Mouse (Mus musculus) frontal cortex, adult (tissue): Measurements from ENCODE around the gene Hoxa3.

Source experiments
- ATAC-seq: cut with Nextera tagmentation; 2 replicates; pipeline ENCODE4 v1.9.2; 2017; ENCODE audit warnings: mild to moderate bottlenecking, moderate library complexity, mixed read lengths; ENCODE audit not compliant: low TSS enrichment

Gene Hoxa3

DNA sequence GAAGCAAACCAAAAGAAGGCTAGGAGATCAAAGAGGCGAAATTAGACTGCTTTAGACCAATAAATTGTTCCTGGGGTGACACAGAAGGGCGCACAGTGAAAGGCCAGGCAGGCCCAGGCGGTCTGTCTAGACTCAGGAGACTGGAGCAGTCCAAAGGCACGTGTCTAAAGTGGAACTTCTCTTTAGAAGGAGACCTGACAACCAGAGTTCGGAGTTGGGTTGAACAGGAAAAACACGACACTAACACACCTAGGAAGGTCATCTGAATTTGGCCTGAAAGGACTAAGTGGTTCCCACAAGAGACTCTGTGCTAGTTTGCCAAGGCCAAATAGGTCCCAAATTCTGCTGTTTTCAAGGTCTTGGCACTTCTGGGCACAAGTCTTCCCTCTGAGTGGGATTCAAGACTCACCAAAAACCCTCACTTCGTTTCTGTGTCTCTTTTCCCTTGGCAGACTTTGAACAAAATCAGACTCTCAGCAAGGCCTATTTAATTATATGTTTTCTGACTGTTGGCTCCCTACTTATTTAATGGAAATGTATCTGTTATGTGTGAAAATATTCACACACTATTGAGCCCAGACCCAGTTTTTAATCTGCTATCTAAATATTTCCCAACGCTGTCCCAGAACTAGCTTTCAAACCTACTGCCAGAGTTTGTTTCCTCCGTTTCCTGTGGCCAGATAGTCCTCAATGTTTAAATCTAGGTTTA, 6.3 kb upstream of the Hoxa3 start:
- ATAC-seq: no peak

DNA sequence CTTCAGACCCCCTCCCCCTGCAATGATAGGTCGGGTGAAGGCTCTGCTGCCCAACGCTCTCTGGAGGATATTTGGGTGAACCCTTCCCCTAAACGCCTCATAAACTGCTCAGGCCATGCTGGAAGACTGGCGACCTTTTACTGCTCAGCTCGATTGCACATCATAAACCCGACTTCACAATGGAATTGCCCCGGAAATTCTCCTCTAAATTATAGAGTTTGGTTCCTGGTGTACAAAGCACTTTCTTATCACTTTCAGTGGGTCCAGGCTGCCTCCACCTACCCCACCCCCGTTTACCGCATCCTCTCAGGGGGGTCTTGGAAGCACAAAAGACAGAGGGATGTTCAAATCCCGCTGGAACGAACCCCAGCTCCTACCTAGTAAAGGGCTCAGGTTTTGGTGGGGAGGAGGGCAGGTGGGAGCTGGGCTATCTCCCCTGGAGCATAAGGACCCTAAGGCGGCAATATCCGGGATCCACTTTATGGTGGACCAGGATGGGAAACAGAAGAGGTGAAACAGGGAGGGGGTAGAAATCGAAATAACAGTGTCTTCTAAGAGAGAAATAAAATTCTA, 5.6 kb upstream of the Hoxa3 start:
- ATAC-seq: no peak

GRCm38 (mm10) chr6:52217895-52218642, 4.9 kb upstream of the Hoxa3 start:
- ATAC-seq: no peak

DNA sequence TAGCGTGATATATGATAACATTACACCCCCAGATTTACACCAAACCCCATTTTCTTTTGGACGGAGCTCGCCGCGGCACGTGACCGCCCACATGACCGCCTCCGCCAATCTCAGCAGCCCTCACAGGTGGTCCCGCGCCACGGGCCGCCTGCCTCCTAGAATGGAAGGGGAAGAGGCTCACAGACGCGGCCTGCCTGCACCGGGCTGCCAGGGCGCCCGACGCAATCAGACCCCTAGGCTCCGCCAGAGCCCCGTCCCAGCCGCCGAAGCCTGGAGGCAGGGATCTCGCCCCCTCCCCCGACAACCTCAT, 4.3 kb upstream of the Hoxa3 start:
- no peak for ATAC-seq

- ATAC-seq: no peak
Measured at GRCm38 (mm10) chr6:52216691-52217458, 3.7 kb upstream of the Hoxa3 start.

DNA sequence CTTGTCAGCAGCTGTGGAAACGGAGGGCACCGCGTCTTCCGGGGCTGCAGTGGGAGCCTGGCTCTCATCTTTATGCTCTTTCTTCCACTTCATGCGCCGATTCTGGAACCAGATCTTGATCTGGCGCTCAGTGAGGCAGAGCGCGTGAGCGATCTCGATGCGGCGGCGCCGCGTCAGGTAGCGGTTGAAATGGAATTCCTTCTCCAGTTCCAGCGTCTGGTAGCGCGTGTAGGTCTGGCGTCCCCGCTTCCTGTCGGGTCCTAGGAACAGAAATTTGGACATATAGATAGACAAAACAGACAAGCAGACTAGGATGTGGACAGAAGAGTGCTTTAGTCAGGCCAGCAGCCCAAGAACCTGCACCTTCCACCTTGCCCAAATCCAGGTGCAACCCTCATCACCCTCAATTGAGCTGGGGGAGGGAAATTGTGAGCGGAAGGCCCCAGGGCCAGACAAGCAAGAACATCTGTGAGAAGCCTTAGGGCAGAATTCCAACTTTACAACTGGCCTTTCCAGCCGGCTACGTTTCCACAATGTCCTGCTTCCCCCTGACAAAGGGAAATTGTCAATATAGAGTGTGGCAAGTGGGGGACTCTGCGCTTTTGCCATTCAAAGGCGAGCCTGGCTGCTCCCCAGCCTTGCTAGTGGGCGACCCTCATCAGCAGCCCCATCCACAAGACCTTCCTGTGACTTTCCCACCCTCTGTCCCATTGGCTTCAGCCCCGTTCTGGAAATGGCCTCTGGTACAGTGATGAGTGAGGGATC, 2.8 kb upstream of the Hoxa3 start:
- ATAC-seq: no peak

GRCm38 (mm10) chr6:52215070-52215469, 1.9 kb upstream of the Hoxa3 start:
- ATAC-seq: no peak

DNA sequence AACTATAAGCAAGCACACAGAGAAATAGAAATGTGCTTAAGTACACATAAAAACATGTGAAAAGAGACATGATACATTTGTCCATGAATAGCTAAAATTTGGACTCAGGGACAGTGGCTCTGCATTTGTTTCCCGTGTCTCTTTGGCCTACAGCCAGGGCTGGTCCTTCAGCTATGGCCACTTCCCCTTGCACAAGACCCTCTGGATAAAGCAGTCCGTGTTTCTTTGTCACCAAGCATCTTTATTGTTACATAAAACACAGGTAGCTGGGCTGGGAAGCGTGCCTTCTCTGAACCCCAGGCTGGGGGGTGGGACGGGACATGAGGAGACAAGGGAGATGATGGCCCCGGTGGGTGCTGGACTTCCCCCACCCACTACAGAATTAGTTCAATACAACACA, 1.1 kb upstream of the Hoxa3 start:
- no peak for ATAC-seq

GRCm38 (mm10) chr6:52212556-52213118, 499 bp downstream of the Hoxa3 start:
- ATAC-seq: no peak

DNA sequence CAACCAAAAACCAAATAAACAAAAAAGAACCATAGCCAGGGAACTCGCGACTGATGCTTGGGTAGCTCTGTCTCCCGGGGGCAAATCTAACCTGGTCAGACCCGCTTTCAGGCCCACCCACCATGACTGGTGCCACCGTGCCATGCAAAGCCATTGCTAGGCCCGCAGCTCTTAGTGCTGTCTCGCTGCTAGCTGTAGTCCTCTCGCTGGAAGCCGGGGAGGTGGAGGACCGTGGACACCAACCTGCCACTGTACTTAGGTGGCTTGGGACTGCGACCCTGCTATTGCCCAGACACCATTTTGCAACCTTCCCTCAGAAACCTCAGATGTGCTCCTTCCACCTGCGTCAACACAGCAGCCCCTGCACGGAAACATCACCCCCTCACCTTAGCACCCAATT, 1.2 kb downstream of the Hoxa3 start:
- no peak for ATAC-seq

DNA sequence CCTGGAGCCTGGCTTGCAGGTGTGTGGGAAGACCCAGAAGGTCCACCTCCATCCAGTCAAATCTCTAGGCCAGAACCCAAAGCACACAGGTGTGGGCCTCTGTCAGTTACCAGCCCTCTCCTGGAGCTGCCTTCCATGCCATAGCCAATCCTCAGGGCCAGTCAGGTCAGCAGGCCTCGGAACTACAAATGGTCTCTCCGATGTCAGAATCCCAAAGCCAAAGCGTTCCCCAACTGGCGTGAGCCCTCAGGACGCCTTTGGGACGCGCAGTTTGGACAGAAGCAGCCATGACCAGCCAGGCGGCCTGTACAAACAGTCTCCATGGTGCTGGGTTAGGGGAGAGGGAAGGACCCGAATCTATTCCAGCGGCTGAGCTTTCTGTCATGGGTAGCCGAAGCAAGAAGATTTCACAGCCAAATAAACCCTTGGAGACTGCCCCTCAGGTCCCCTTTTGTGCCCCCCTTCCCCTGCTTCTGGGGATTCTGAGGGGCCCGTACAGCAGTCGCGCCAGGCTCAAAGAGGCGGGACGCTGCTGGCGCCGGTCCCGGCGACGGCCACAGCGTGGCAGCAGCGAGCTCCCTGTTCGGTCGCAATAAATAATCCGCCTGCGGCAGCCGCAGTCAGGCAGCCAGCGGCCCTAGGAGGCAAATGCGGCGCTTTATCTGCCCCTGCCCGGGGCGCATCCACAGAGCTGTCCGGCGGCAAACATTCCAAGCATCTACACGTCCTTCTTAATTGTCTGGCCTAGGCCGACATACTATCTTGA, 1.8 kb downstream of the Hoxa3 start:
- peak; percentile 50 for ATAC-seq

DNA sequence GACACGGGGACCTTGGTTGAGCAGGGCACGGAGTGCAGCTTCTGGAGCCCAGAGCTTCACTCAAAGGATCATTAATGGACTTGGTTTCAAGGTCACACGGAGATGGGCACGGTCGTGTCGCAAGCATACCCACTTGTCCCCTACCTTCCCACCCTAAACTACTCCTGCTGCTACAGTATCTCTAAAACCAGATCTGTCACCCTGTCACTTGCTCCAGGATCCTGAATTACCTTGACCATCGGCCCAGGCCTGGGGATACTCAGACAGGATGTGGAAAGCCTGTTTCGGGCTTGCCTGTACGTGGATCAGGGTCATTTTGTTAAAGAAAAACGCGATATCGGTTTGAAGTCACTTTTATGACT, 3.5 kb downstream of the Hoxa3 start:
- ATAC-seq: no peak

GRCm38 (mm10) chr6:52208868-52209684, 4.1 kb downstream of the Hoxa3 start:
- ATAC-seq: no peak

- no peak for ATAC-seq
Measured at GRCm38 (mm10) chr6:52208072-52208867, 4.9 kb downstream of the Hoxa3 start, which contains the start of gene Hoxa6. TSS of gene Hoxa6 (minus strand) at chr6:52208722.

GRCm38 (mm10) chr6:52207684-52207976, 5.5 kb downstream of the Hoxa3 start:
- no peak for ATAC-seq

DNA sequence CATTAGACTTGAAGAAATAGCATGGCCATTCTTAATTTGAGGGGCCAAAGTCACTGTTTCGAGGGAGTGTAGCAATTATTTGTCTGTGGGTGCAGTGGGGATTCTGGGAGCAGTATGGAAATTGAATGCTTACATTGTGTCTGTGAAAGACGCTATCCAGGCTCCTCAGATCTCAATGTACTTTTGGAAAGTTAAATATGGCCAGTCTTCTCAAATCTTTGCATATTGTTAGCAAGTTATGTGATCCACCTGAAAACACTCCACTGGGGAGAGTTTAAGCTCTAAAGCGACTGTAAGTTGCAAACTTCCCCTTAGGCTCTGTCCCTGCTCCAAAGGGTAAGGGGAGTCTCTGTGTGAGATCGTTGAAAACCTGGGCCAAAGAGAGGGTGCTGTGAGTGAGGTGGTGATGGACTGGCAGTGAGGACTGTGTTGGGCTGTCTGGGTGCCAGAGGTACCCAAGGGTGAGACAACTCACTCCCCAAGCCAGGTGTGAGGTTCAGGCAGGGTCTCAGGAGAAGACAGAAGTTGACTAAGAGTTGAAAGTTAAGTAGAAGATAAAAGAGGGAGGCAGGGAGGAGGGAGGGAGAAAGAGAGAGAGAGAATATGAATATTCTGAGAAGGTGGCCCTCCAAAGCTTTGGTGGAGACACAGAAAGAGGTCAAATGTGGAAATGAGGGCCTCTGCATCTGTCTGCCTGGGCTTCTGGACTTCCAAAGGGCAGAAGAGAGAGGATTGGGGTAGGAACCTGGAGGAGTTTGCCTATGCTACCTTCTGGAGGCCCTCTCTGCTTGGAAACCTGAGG, 6.1 kb downstream of the Hoxa3 start:
- ATAC-seq: no peak

DNA sequence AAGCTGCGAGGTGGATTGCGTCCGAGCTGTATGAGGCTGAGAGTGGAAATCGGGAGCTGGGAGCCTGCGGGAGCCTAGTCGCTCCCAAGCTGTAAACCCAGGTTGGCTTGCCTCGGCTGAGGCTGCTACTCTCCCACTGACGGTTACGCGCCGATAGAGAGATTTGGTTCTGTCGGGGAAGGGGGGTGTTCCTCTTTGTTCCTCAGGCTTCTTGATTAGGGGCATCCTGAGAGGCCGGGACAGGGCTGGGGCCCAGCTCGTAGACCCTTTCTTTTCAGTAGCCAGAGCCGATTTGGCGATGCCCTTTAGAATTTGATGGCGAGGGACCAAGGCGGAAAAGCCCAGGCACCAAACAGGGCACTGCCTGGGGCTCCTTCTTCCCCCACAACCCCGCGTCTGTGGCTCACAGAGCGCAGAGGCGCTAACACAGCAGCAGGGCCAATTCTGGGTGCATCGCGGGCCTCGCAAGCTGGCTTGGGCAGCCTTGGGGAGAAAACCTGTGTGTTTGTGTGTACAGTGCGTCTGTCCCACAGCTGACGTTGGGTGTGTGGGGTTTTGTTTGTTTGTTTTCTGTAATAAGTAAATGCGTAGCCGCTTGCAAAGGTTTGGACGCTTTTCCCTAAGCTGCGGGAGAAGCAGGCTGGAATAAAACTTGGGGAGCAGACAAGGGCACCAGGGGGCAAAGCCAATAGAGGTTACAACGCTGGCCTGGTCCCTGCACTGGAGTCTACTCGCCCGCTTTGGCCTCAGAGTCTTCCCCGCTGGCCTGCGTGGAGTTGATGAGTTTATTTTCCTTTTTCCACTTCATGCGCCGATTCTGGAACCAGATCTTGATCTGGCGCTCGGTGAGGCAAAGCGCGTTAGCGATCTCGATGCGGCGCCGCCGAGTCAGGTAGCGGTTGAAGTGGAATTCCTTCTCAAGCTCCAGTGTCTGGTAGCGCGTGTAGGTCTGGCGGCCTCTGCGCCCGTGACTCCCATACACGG, 7.2 kb downstream of the Hoxa3 start:
- ATAC-seq: no peak
